Mouse (Mus musculus) Patski (cell line): ENCODE data around the gene Itprip. TPM values are rescaled to one million over a fixed set of nuclear protein-coding genes. Genes with fewer than 3 reads are reported as not detected.

ENCODE experiments used
- ATAC-seq: fragments of 100-300 bp; one replicate; pipeline ENCODE4 v1.8.0; 2021
- CTCF ChIA-PET: fragments of 350-600 bp; sonication (Branson Sonifier 250); formaldehyde crosslinking; loops from one replicate; lab custom pipeline; 2022; ENCODE audit warnings: inconsistent platforms; lab: Charles Lee
- POLR2A ChIA-PET: fragments of 350-600 bp; sonication (Branson Sonifier 250); formaldehyde crosslinking; loops from one replicate; lab custom pipeline; 2022; ENCODE audit warnings: antibody characterized with exemption, inconsistent platforms; lab: Charles Lee
- DNase-seq: peaks from one replicate; pipeline ENCODE4 v3.0.0-alpha.2; 2011; ENCODE audit warnings: low read depth, low spot score
- H3K27me3 ChIP-seq: fragments of 371-371 bp; one replicate; pipeline ENCODE4 v1.5.1; 2021
- CTCF ChIP-seq: fragments of 100-300 bp; IDR thresholded peaks from one replicate; pipeline ENCODE4 v1.5.1; 2021
- in situ Hi-C: fragments of 300-500 bp; cut with MboI; formaldehyde crosslinking; loops from 3 replicates; pipeline ENCODE4 v1.11.1; 2018; ENCODE audit warnings: low pct_unique_long_range_greater_than_20kb, mixed read lengths
- polyA plus RNA-seq: library from polyadenylated mRNA; unstranded; gene quantifications from one replicate; pipeline ENCODE4 v1.2.3, GENCODE M21; 2021

Itprip gene
- polyA plus RNA-seq, 1 experiment from 2014 or later, result 16.8 TPM

GRCm38 (mm10) chr19:47935530-47935929 is 16.4 kb upstream of the Itprip start:
- H3K27me3 ChIP-seq, result peaks cover 24% of the 10 kb centered on the region
- no peak for ATAC-seq
- TF ChIP-seq CTCF, result no peak
- POLR2A ChIA-PET, result no interaction called here
- CTCF ChIA-PET, result no interaction called here
- DNase-seq, result no peak
- in situ Hi-C loops, result no loop called here

DNA sequence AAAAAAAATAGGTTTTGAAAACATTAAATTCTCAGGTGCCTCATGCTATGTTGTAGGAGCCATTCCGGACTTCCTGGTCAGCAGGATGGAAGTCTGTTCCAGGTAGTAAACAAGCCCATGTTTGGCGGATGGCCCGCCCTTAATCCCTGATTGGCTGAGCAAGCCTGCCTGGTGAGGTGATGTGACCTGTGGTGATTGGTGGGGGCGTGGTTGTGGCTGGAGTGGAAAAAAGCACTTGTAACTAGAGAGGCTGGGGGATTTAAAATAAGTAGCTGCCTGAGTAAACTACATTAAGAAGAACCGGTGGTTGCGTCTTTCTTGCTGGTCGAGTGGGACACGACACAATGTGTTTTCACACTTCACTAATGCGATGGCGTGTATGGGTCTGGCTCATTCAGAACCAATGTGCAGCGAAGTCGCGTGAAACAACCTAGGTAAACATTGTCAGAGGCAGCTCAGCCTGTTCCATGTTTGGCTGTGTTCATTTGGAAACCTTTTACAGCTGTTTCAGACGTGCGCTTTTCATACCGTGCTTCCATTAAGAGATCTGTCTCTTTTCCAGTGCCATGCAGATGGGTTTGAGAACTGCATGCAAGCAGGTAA is 15.6 kb upstream of the Itprip start:
- ATAC-seq (no peak), DNase-seq (no peak)
- H3K27me3 ChIP-seq, result peaks cover 20% of the 10 kb centered on the region
- ChIA-PET CTCF (interaction anchor here (0.9 kb wide), 2 partner anchors 53 to 69 kb away, joined by 4 read pairs; no protein-coding TSS in a partner anchor), POLR2A (no interaction called here)
- in situ Hi-C loops, result no loop called here
- no peak for TF ChIP-seq CTCF

- peaks cover 15% of the 10 kb centered on the region for H3K27me3 ChIP-seq
- in situ Hi-C loops, result no loop called here
- DNase-seq (no peak), ATAC-seq (no peak)
- TF ChIP-seq CTCF, result no peak
- POLR2A ChIA-PET, result no interaction called here
- CTCF ChIA-PET, result interaction anchor here (0.8 to 0.9 kb wide), 3 partner anchors 11 to 68 kb away, joined by 3 to 4 read pairs (median 4); no protein-coding TSS in a partner anchor
Observed at GRCm38 (mm10) chr19:47934146-47934545, 15.0 kb upstream of the Itprip start.

DNA sequence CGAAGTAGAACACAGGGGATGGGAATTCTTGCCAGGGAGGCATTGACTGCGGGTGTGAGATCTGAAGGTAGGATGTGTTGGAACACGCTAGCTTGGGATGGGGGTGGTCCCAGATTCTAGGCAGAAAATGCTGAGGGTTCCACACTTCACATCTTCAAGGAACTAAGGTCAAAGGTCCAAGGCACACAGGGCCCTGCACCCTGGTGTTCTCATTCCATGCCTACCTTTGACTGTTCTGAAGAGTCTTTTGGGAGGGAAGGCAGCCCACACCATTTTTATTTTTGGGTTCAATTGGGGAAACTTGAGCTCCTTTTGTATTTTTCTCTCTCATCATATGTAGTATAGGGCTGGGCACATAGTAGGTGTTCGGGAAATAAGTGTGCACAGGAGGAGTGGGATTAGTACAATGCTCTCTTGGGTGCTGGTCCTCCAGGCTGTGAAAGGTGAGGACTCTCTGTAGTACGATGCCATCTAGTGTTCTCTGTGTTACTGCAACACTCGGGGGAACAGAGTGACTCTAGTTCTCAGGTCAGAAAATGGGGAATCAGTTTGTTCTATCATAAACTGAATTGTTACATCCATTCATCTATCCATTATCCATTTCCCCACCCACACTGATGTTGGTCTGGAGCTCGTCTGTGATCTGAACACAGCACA is 13.0 kb upstream of the Itprip start:
- H3K27me3 ChIP-seq, result no peaks in the 10 kb centered on the region
- CTCF ChIA-PET, result interaction anchor here (0.7 to 8.0 kb wide), 15 partner anchors 10 to 98 kb away, joined by 3 to 113 read pairs (median 7); partner anchors contain the start of genes Cfap43 and Itprip
- peak; percentile 49 for TF ChIP-seq CTCF
- POLR2A ChIA-PET, result interaction anchor here (1.0 kb wide), 1 partner anchor 12 kb away, joined by 3 read pairs; no protein-coding TSS in a partner anchor
- in situ Hi-C loops, result no loop called here
- ATAC-seq, result no peak
- DNase-seq, result no peak

- ChIA-PET CTCF (interaction anchor here (0.8 to 8.0 kb wide), 8 partner anchors 9 to 90 kb away, joined by 3 to 113 read pairs (median 4); partner anchors contain the start of genes Cfap43 and Itprip), POLR2A (interaction anchor here (1.5 to 1.9 kb wide), 2 partner anchors 10 to 47 kb away, joined by 3 to 5 read pairs; partner anchors contain the start of genes Cfap43 and Itprip)
- DNase-seq, result no peak
- no peaks in the 10 kb centered on the region for H3K27me3 ChIP-seq
- no peak for TF ChIP-seq CTCF
- ATAC-seq, result peak; percentile 65
- in situ Hi-C loops, result loop anchor here (5.0 kb wide), 1 partner anchor 47 kb away; no protein-coding TSS in a partner anchor
Observed at GRCm38 (mm10) chr19:47929043-47929442, 9.9 kb upstream of the Itprip start.

GRCm38 (mm10) chr19:47927032-47927431 is 7.9 kb upstream of the Itprip start:
- no peak for DNase-seq
- CTCF ChIA-PET, result interaction anchor here (0.8 to 8.0 kb wide), 3 partner anchors 9 to 110 kb away, joined by 3 to 113 read pairs (median 3); no protein-coding TSS in a partner anchor
- H3K27me3 ChIP-seq, result no peaks in the 10 kb centered on the region
- no peak for TF ChIP-seq CTCF
- in situ Hi-C loops, result loop anchor here (5.0 kb wide), 1 partner anchor 45 kb away; no protein-coding TSS in a partner anchor
- POLR2A ChIA-PET, result no interaction called here
- no peak for ATAC-seq

DNA sequence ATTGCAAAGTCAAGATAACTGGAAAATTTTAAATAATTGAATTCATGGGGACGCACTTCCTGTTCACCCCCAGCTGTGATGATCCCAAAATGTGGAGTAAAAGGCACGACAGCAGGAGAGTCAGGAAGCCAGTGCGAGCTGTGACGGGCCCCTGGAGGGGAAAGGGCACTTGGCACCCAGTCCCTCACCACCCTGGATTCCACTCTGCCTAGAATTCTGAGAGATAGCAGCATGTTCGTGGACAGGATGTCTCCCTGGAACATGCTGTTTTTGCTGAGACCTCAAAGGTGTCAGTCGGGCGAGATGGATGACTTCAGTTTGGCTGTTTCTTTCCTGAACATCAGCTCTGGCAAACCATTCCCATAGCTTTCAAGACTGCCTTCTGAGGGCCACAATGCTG is 6.7 kb upstream of the Itprip start:
- POLR2A ChIA-PET, result no interaction called here
- in situ Hi-C loops, result loop anchor here (5.0 kb wide), 1 partner anchor 44 kb away; no protein-coding TSS in a partner anchor
- no peaks in the 10 kb centered on the region for H3K27me3 ChIP-seq
- CTCF ChIA-PET, result interaction anchor here (1.6 to 8.0 kb wide), 2 partner anchors 8 to 43 kb away, joined by 3 to 113 read pairs; no protein-coding TSS in a partner anchor
- no peak for DNase-seq
- no peak for TF ChIP-seq CTCF
- no peak for ATAC-seq

DNA sequence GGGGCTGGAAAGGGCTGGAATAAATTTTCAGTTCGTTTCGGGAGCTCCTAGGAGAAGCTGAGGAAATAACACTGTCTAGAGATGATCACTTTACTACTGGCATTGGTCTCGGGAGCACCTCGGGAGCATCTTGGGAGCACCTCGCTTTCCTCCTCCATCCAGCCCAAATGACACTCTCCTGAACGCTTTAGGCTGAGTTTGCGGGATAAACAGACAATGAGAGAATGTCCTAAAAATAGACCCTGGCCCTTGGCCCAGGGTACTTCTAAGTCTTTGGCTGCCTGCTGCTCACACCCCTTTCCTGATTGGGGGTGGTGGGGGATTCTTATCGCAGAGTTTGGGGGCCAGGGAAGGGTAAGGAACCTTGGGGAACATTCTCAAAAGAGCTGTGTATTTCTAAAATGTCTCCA is 872 bp upstream of the Itprip start:
- DNase-seq (peak; percentile 41), ATAC-seq (no peak)
- no peaks in the 10 kb centered on the region for H3K27me3 ChIP-seq
- ChIA-PET POLR2A (interaction anchor here (0.7 to 1.4 kb wide), 5 partner anchors 9 to 25 kb away, joined by 3 to 5 read pairs (median 3); no protein-coding TSS in a partner anchor), CTCF (interaction anchor here (0.9 to 3.0 kb wide), 10 partner anchors 9 to 55 kb away, joined by 3 to 10 read pairs (median 7); partner anchors contain the start of gene Gsto2)
- in situ Hi-C loops, result no loop called here
- no peak for TF ChIP-seq CTCF

DNA sequence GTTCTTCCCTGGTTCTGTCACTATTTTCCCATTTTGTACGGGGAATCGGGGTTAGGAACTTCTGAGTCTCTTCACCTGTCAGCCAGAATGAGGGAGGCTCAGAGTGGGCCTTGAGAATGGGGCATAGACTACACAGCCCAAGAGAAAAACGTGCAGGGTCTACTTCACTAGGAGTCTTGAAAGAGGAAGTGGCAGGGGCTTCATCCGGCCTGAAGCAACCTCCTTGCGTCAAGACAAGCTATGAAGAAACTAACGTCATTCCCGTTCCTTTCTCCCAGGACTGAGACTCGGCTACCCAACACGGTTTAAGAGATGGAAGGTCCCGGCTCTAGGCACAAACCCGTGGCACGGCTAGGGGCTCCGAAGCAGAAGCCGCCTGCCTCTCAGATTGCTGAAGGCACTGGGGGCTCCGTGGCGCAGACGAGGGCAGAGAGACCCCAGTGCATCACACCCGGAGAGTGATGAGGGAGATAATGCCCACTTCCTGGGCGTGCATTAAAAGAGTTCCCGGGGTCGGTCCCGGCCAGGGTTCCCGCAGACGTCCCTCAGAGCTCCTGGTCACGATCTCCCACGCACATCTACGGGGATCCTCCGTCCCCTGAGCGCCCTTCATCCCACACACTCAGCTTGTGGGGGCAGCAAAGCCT is 521 bp downstream of the Itprip start:
- in situ Hi-C loops, result no loop called here
- DNase-seq (no peak), ATAC-seq (peak; percentile 17)
- CTCF ChIA-PET, result interaction anchor here (1.0 to 3.0 kb wide), 11 partner anchors 8 to 53 kb away, joined by 3 to 12 read pairs (median 8); partner anchors contain the start of gene Gsto2
- TF ChIP-seq CTCF, result no peak
- H3K27me3 ChIP-seq, result no peaks in the 10 kb centered on the region
- POLR2A ChIA-PET, result interaction anchor here (0.6 to 1.4 kb wide), 5 partner anchors 12 to 308 kb away, joined by 3 to 4 read pairs (median 3); no protein-coding TSS in a partner anchor

DNA sequence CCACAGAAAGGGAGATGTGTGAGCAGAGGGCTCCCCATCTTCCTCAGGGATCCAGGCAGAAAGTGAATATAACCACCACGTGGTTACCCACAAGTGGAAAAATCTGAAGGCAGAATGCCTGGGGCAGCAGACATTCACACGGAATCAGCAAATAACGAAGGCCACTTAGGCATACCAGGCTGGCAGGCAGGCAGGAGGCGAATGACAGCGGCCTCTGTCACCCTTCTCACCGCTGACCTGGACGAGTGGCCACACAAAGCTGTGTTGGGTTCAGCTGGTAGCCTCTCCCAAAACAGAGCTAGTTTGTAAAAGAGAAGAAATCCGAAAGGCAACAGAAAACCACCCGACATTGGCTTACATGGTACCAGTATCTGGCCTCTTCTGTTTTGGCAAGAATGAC is 1.1 kb downstream of the Itprip start:
- no peak for DNase-seq
- POLR2A ChIA-PET, result interaction anchor here (0.9 kb wide), 1 partner anchor 20 kb away, joined by 3 read pairs; no protein-coding TSS in a partner anchor

More for the DNA sequence above, 1.1 kb downstream of the Itprip start:
- no peak for TF ChIP-seq CTCF
- ATAC-seq, result no peak
- CTCF ChIA-PET, result interaction anchor here (1.0 to 3.0 kb wide), 7 partner anchors 8 to 39 kb away, joined by 3 to 12 read pairs (median 10); no protein-coding TSS in a partner anchor
- H3K27me3 ChIP-seq, result no peaks in the 10 kb centered on the region
- in situ Hi-C loops, result no loop called here
